ENCODE assay signal across 17 mouse cellular contexts in the genomic region with DNA sequence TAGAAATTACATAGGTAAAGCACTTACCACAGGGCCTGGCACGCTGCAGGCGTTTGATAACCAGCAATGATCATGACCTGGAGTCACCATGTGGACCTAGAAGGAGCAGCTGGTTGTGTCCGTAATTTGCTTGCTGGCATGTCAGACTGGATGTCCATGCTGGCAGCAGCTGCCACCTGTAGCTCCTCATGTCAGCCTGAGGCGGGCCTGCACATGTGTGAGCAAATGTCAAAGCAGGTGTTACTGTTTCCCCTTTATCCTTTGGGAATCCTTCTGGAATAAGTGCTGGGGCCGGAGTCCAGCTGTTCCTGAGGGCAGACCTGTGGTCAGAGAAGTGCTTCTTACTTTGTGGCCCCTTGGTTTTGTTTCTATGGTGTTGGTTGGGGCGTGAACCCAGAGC. TPM values are rescaled to one million over a fixed set of nuclear protein-coding genes. Genes with fewer than 3 reads are reported as not detected.
DNase-seq lines count a peak whose midpoint lies in the region; ATAC-seq and TF ChIP-seq lines count a peak whose summit lies in the region.
"Had no signal": no experiment of that assay in that cellular context is flagged by ENCODE, and none has a peak within 500 bp of the region (broad histone marks: within the 10 kb centered on the region; RNA-seq: fewer than 3 reads in every experiment).

No protein-coding gene starts in this region.

- intact Hi-C loops in heart, postnatal 10 days (cut with DNase I): loop anchor here (2.0 kb wide), 1 partner anchor 25 kb away; no protein-coding TSS in a partner anchor

- no peak overlapping the region for H3K4me2 ChIP-seq in heart, embryonic 13.5 days
- peak overlapping the region; percentile 21 for H3K4me2 ChIP-seq in liver, embryonic 14.5 days (ENCODE audit: low read depth)
- no peak overlapping the region for H3K4me2 ChIP-seq in liver, postnatal 0 days (ENCODE audit: low read depth, low read length)
- H3K4me2 ChIP-seq in midbrain, embryonic 16.5 days (ENCODE audit: low read length): peak overlapping the region; percentile 76; the same call in 1 of the 2 replicates
- H3K4me2 ChIP-seq: lung, embryonic 14.5 days had no signal

- H3K4me3 ChIP-seq in heart, embryonic 13.5 days: no peak overlapping the region
- H3K4me3 ChIP-seq in liver, embryonic 14.5 days (ENCODE audit: insufficient read depth in 1 of 2, low read depth in 2 of 2, low read length in 2 of 2): no peak overlapping the region
- no peak overlapping the region for H3K4me3 ChIP-seq in liver, postnatal 0 days (ENCODE audit: low read depth, low read length)
- H3K4me3 ChIP-seq in midbrain, embryonic 16.5 days (ENCODE audit: low read depth, low read length): no peak overlapping the region

- peaks cover 44% of the 10 kb centered on the region for H3K36me3 ChIP-seq in heart, embryonic 13.5 days
- H3K36me3 ChIP-seq in liver, embryonic 14.5 days (replicated peaks; ENCODE audit: control insufficient read depth, insufficient read depth, low read depth): peaks cover 9% of the 10 kb centered on the region
- no peaks in the 10 kb centered on the region; the same call in 1 of the 2 replicates for H3K36me3 ChIP-seq in liver, postnatal 0 days (replicated peaks; ENCODE audit: insufficient read depth, low read length)
- H3K36me3 ChIP-seq in midbrain, embryonic 16.5 days (ENCODE audit: control insufficient read depth, insufficient read depth, low read length): peaks cover 3% of the 10 kb centered on the region

- no peak overlapping the region for H3K27ac ChIP-seq in heart, embryonic 13.5 days (replicated peaks)
- peak overlapping the region; percentile 18; the same call in 1 of the 2 replicates for H3K27ac ChIP-seq in liver, embryonic 14.5 days
- no peak overlapping the region for H3K27ac ChIP-seq in liver, postnatal 0 days (ENCODE audit: low read depth)
- H3K27ac ChIP-seq in midbrain, embryonic 16.5 days (ENCODE audit: low read length): no peak overlapping the region
- H3K27ac ChIP-seq: kidney, postnatal 0 days; macrophage had no signal

- no peak for TF ChIP-seq CTCF in liver, embryonic 14.5 days (IDR thresholded peaks at IDR 0.05; ENCODE audit: low read depth)
- TF ChIP-seq CTCF in liver, postnatal 0 days (IDR thresholded peaks at IDR 0.05; ENCODE audit: low read depth): no peak

- peaks cover 32% of the 10 kb centered on the region for H3K4me1 ChIP-seq in heart, embryonic 13.5 days
- peaks cover 29 to 37% of the 10 kb centered on the region in 2 experiments for H3K4me1 ChIP-seq in liver, embryonic 14.5 days (replicated peaks; ENCODE audit: control insufficient read depth in 2 of 2, insufficient read depth in 2 of 2, low read length in 1 of 2)
- H3K4me1 ChIP-seq in liver, postnatal 0 days (ENCODE audit: insufficient read depth): peaks cover 20% of the 10 kb centered on the region
- H3K4me1 ChIP-seq in midbrain, embryonic 16.5 days (ENCODE audit: control insufficient read depth, insufficient read depth, low read length): peaks cover 21% of the 10 kb centered on the region

- H3K9ac ChIP-seq in heart, embryonic 13.5 days: 0 out of 2 replicates have a peak overlapping the region, but pooled peaks have one; percentile 26
- H3K9ac ChIP-seq in liver, embryonic 14.5 days (replicated peaks): peak overlapping the region; percentile 34; the same call in 1 of the 2 replicates
- no peak overlapping the region for H3K9ac ChIP-seq in liver, postnatal 0 days (replicated peaks)
- H3K9ac ChIP-seq in midbrain, embryonic 16.5 days (ENCODE audit: low read depth, low read length): peak overlapping the region; percentile 64; the same call in 1 of the 2 replicates
- H3K9ac ChIP-seq: lung, embryonic 14.5 days had no signal

- no peak for ATAC-seq in heart, embryonic 13.5 days (ENCODE audit: extremely low read depth, insufficient number of reproducible peaks, low FRiP score, low TSS enrichment)
- no peak for ATAC-seq in liver, embryonic 14.5 days (ENCODE audit: insufficient read depth)
- ATAC-seq in liver, postnatal 0 days: no peak
- no peak for ATAC-seq in midbrain, embryonic 16.5 days

- DNase-seq in cerebellum, postnatal 10 days: peak; percentile 26 to 31
- no peak for DNase-seq in cerebellum, adult 11-12 months
- DNase-seq in heart, postnatal 10 days: no peak
- DNase-seq in liver, embryonic 14.5 days (ENCODE audit: low read depth in 3 of 3, low spot score in 3 of 3): no peak
- DNase-seq in liver, postnatal 0 days: no peak
- DNase-seq in right cerebral cortex, postnatal 14 days: no peak
- DNase-seq: adrenal gland, adult 2 months; cerebellum, postnatal 36 days; gastrocnemius, postnatal 10 days; kidney, adult 11 months; layer of hippocampus, postnatal 36 days; lung, embryonic 14.5 days; thymus, postnatal 36 days had no signal

- no peaks in the 10 kb centered on the region for H3K27me3 ChIP-seq in heart, embryonic 13.5 days (replicated peaks)
- no peaks in the 10 kb centered on the region for H3K27me3 ChIP-seq in liver, embryonic 14.5 days (ENCODE audit: control insufficient read depth, insufficient read depth, low read length)
- no peaks in the 10 kb centered on the region for H3K27me3 ChIP-seq in liver, postnatal 0 days (ENCODE audit: insufficient read depth, low read length)
- H3K27me3 ChIP-seq in midbrain, embryonic 16.5 days (ENCODE audit: control insufficient read depth, insufficient read depth, low read depth, low read length): no peaks in the 10 kb centered on the region

- TF ChIP-seq EP300 in liver, embryonic 14.5 days (IDR thresholded peaks at IDR 0.05; ENCODE audit: low read depth): no peak
- TF ChIP-seq EP300 in liver, postnatal 0 days (IDR thresholded peaks at IDR 0.05; ENCODE audit: low read depth): no peak

- WGBS in heart, embryonic 13.5 days: 82% methylated on average over 6 of the region's 6 CpGs
- 65% methylated on average over 6 of the region's 6 CpGs for WGBS in liver, embryonic 14.5 days (ENCODE audit: insufficient replicate concordance)
- 85% methylated on average over 6 of the region's 6 CpGs for WGBS in liver, postnatal 0 days (ENCODE audit: insufficient replicate concordance)
- WGBS in midbrain, embryonic 16.5 days: 82% methylated on average over 6 of the region's 6 CpGs

- no peaks in the 10 kb centered on the region for H3K9me3 ChIP-seq in heart, embryonic 13.5 days
- H3K9me3 ChIP-seq in liver, embryonic 14.5 days (ENCODE audit: control insufficient read depth, low read length): no peaks in the 10 kb centered on the region
- no peaks in the 10 kb centered on the region for H3K9me3 ChIP-seq in liver, postnatal 0 days (ENCODE audit: low read length)
- no peaks in the 10 kb centered on the region for H3K9me3 ChIP-seq in midbrain, embryonic 16.5 days (replicated peaks; ENCODE audit: control insufficient read depth, low read length, poor library complexity, severe bottlenecking)

RNA-seq across cellular contexts. Expression of a gene that starts 3.0 kb away (rescaled TPM):
- polyA plus RNA-seq in heart, embryonic 13.5 days (2015; fragmentation: Nextera tagmentation; extraction: Ambion mirVana): 124 and 135 TPM in 2 replicates
- total RNA-seq in heart, postnatal 10 days (2021): 10 to 100 TPM; 30.0 to 30.9 TPM
- polyA plus RNA-seq in liver, embryonic 14.5 days (2012; rRNA removed): 38.5 and 51.2 TPM in 2 replicates
- 116 and 123 TPM in 2 replicates for polyA plus RNA-seq in liver, embryonic 14.5 days (2014; fragmentation: Nextera tagmentation; extraction: Ambion mirVana)
- polyA plus RNA-seq in liver, postnatal 0 days (2015; fragmentation: Nextera tagmentation; extraction: Ambion mirVana): 54.8 and 61.3 TPM in 2 replicates
- polyA plus RNA-seq in midbrain, embryonic 16.5 days (2015; fragmentation: Nextera tagmentation; extraction: Ambion mirVana): 220 and 230 TPM in 2 replicates

RNA-seq across cellular contexts. Expression of a gene that starts 8.3 kb away (rescaled TPM):
- polyA plus RNA-seq in heart, embryonic 13.5 days (2015; fragmentation: Nextera tagmentation; extraction: Ambion mirVana): 11.5 and 16.0 TPM in 2 replicates
- under 1 TPM in 1 of 2 experiments, not detected in 1; 0.12 TPM for total RNA-seq in heart, postnatal 10 days (2021)
- 158 and 191 TPM in 2 replicates for polyA plus RNA-seq in liver, embryonic 14.5 days (2012; rRNA removed)
- polyA plus RNA-seq in liver, embryonic 14.5 days (2014; fragmentation: Nextera tagmentation; extraction: Ambion mirVana): 300 and 349 TPM in 2 replicates
- polyA plus RNA-seq in liver, postnatal 0 days (2015; fragmentation: Nextera tagmentation; extraction: Ambion mirVana): 125 and 144 TPM in 2 replicates
- 0.14 and 0.52 TPM in 2 replicates for polyA plus RNA-seq in midbrain, embryonic 16.5 days (2015; fragmentation: Nextera tagmentation; extraction: Ambion mirVana)
- polyA plus RNA-seq: macrophage had no signal

RNA-seq across cellular contexts. Expression of a gene that starts 19.9 kb away (rescaled TPM):
- not detected in 2 replicates for polyA plus RNA-seq in heart, embryonic 13.5 days (2015; fragmentation: Nextera tagmentation; extraction: Ambion mirVana)
- total RNA-seq in heart, postnatal 10 days (2021): not detected
- polyA plus RNA-seq in liver, embryonic 14.5 days (2012; rRNA removed): 0.05 TPM in 1 of 2 replicates, not detected in the other
- polyA plus RNA-seq in liver, embryonic 14.5 days (2014; fragmentation: Nextera tagmentation; extraction: Ambion mirVana): not detected in 2 replicates
- not detected in 2 replicates for polyA plus RNA-seq in liver, postnatal 0 days (2015; fragmentation: Nextera tagmentation; extraction: Ambion mirVana)
- polyA plus RNA-seq in midbrain, embryonic 16.5 days (2015; fragmentation: Nextera tagmentation; extraction: Ambion mirVana): 0.26 and 0.44 TPM in 2 replicates
- total RNA-seq: adrenal gland, adult 2 months; gastrocnemius, postnatal 10 days had no signal
- polyA plus RNA-seq: lung, embryonic 14.5 days; macrophage had no signal

RNA-seq across cellular contexts. Expression of a gene that starts 24.1 kb away (rescaled TPM):
- polyA plus RNA-seq in heart, embryonic 13.5 days (2015; fragmentation: Nextera tagmentation; extraction: Ambion mirVana): 8.5 and 9.5 TPM in 2 replicates
- total RNA-seq in heart, postnatal 10 days (2021): 10 to 100 TPM; 19.4 to 22.3 TPM
- polyA plus RNA-seq in liver, embryonic 14.5 days (2012; rRNA removed): 2.6 and 3.3 TPM in 2 replicates
- polyA plus RNA-seq in liver, embryonic 14.5 days (2014; fragmentation: Nextera tagmentation; extraction: Ambion mirVana): 1.5 and 2.3 TPM in 2 replicates
- polyA plus RNA-seq in liver, postnatal 0 days (2015; fragmentation: Nextera tagmentation; extraction: Ambion mirVana): 1.8 and 2.1 TPM in 2 replicates
- 4.0 and 6.1 TPM in 2 replicates for polyA plus RNA-seq in midbrain, embryonic 16.5 days (2015; fragmentation: Nextera tagmentation; extraction: Ambion mirVana)

RNA-seq across cellular contexts. Expression of a gene that starts 34.4 kb away (rescaled TPM):
- 26.4 and 27.3 TPM in 2 replicates for polyA plus RNA-seq in heart, embryonic 13.5 days (2015; fragmentation: Nextera tagmentation; extraction: Ambion mirVana)
- total RNA-seq in heart, postnatal 10 days (2021): 10 to 100 TPM; 13.8 to 18.2 TPM
- 2.2 and 3.1 TPM in 2 replicates for polyA plus RNA-seq in liver, embryonic 14.5 days (2012; rRNA removed)
- polyA plus RNA-seq in liver, embryonic 14.5 days (2014; fragmentation: Nextera tagmentation; extraction: Ambion mirVana): 12.7 and 12.8 TPM in 2 replicates
- polyA plus RNA-seq in liver, postnatal 0 days (2015; fragmentation: Nextera tagmentation; extraction: Ambion mirVana): 26.6 and 27.8 TPM in 2 replicates
- 22.6 and 26.0 TPM in 2 replicates for polyA plus RNA-seq in midbrain, embryonic 16.5 days (2015; fragmentation: Nextera tagmentation; extraction: Ambion mirVana)

Comparison
In these comparisons a context has a peak if more than half of its experiments do, and no peak if none do; other contexts are left out.
1. DNase-seq: peak in cerebellum, postnatal 10 days (2 of 2); none in cerebellum, adult 11-12 months (single experiment), heart, postnatal 10 days (0 of 2), liver, embryonic 14.5 days (0 of 3), liver, postnatal 0 days (single experiment) and right cerebral cortex, postnatal 14 days (single experiment).
2. H3K4me2 ChIP-seq: peak in liver, embryonic 14.5 days (single experiment) and midbrain, embryonic 16.5 days (single experiment); none in heart, embryonic 13.5 days (single experiment) and liver, postnatal 0 days (single experiment).